Mouse (Mus musculus) left cerebral cortex, postnatal 10 days (tissue): Measurements from ENCODE around the gene Olfr798. TPM values are rescaled to one million over a fixed set of nuclear protein-coding genes. Genes with fewer than 3 reads are reported as not detected.

Experiments used
- DNase-seq, 2 experiments: peaks; one replicate each; pipeline ENCODE4 v3.0.0; 2021 to 2022; ENCODE audit warnings: low spot score in 2 of 2, mixed read lengths in 1 of 2; ENCODE audit errors: extremely low spot score in 1 of 2
- intact Hi-C: fragments of 180-260 bp; cut with DNase I; formaldehyde crosslinking; loops from one replicate; pipeline ENCODE4 v1.15.1; 2025
- microRNA-seq: library from miRNA; unstranded; fragments of <30 nt; microRNA quantifications from one replicate; pipeline ENCODE4 v1.2.0, GENCODE M21; 2022
- total RNA-seq, 2 experiments: library from RNA; stranded (reverse); gene quantifications; 2 replicates each; pipeline ENCODE4 v1.2.3; 2021

Gene Olfr798
- not detected for total RNA-seq

DNA sequence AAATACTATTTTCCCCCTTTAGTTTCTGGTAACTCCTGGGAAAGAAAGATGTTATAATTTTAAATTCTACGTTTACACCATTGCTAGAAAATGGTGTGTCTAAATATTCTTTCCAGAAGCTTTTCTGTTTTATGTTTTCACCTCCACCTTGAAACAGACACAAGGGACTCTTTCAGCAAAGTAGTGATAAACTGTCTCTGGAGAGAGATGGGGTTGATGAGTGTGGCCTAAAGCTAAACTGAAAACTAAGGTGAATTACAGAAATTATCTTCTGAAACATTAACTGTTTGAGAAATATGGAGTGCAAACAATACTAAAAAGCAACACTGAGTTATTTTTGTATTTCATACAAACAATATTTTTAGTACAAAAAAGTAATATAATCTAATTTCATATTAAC, at the start of gene Olfr798:
Gene Olfr798 (minus strand): TSS at position 101 of the 400 bp plus-strand sequence.
- no peak for DNase-seq
- intact Hi-C loops = no loop called here

DNA sequence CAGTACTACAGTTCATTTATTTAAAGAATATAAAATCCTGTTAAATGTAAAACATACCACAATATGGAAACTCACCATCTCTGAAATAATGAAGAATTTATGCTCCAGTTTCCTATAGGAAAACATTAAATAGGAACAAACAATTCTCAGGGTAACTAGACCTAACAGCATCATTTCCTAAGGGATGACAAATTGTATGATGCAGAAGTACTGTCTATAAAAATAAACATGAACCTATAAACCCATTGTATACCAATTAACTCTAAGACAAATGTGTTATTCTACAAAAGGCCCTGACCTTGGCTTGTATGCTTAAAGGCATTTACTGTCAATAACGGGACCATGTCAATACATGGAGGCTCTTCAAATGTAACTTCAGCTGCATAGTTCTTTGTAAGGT, 46.0 kb upstream of the Olfr798 start, which contains the start of gene Olfr801:
Gene Olfr801 (minus strand): TSS at position 101 of the 400 bp plus-strand sequence.
- intact Hi-C loops = no loop called here
- DNase-seq = no peak

DNA sequence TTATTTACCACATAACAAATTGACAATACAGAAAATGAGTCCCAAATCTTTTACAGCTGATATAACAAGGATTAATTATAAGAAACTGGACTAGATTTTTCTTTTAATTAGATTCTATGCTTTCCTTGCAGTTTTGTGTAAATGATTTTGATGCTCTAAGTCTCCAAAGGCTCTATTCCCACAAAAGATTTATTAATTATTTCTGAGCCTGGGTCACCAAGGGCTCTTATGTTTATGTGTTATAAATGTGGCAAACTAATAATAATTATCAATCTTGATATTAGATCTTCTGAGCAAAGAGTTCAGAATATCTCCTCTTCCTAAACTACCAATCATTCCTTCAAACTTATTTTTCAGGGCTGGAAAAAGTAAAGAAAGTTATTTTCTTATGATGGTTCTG, 29.7 kb upstream of the Olfr798 start, which contains the start of gene Olfr800:
Gene Olfr800 (plus strand): TSS at position 301 of the 400 bp plus-strand sequence.
- intact Hi-C loops = no loop called here
- no peak for DNase-seq

DNA sequence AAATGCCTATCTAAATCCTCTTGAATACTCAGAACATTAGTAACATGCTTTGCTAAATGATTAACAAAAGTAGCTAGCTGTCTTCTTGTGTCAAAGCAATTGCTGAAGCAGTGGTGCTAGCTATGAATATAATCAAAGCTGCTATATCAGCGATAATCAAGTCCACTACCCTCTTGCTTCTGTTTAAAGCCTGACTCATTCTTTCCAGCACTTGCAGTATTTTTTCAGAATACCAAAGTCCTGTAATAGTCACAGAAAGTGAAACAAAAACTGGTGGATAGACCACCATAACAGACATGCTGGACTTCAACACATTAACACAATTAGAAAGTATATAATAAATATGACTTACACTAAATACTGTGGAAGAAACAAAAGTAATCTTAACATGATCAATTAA, 24.0 kb upstream of the Olfr798 start:
- intact Hi-C loops = no loop called here
- no peak for DNase-seq

DNA sequence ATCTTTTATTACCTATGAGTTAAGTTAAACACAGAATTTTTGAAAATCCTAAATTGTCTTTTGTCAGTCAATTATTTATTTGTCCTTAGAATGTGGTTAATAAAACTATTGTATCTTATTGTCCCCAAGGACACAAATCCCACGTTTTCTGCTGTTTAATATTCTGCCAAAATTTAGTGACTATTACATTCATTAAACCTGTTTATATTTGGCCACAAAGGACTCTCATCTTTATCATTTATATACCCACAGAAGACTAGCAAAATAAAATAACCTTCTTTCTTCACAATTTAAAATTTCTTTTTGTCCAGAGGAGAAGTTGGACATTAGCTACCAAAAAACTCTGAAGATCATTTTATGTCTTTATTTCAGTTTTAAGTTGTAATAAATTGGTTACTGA, 9.4 kb upstream of the Olfr798 start, which contains the start of gene Olfr799:
Gene Olfr799 (plus strand): TSS at position 301 of the 400 bp plus-strand sequence.
- no peak for DNase-seq
- intact Hi-C loops = no loop called here

DNA sequence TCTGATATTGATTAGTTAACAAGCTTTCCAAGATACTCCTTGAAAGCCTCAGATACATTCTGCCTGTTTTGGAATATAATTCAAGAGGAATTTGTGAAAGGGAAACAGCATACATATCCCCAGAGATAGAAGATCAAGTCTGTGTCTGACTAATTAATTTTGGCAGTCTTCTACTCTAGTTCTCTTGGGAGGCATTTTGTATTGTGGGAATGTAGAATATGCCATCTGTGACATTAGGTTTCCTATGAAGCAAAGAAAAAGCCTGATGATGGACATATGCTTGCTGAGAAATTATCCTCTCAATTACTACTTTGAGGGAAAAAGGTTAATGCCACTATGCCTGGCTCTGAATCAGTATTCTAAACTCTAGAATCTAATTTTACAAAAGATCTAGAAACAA, 4.5 kb downstream of the Olfr798 start:
- intact Hi-C loops = no loop called here
- no peak for DNase-seq

DNA sequence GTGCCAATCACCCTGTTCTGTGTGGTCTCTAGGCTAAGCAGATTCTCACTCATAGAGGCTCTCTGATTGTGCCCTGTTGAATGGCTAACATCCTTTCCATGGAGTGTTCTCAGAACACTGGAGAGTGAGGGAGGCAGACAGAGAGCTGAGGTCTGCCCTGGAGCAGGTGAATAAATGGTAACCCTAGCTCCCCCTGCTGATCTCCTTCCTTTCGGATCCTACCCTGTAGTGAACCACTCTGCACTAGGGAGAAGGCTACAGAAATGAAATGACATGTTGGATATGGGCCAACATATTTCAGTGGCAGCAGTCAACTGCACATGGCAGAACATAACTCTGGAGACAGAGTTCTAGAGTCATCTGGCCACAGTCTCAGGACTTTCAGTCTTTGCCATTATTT, 6.0 kb downstream of the Olfr798 start:
- intact Hi-C loops = no loop called here
- no peak for DNase-seq

DNA sequence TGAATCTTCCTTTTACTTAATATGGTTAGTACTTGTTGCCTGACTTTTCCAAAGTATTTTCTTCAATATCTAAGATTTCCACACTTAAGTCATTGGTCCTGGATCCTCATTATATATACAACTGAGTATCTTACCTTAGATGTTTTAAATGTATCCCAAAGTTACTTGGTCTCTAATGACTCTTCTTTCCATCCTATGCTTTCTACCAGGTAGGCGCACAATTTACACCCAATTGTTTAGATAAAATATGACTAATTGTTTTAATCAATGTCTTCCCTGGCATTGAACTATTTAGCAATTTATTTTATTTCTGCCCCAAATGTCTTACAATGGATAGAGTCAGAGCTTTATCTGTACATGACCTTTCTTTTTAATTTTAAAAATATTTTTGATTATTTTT, 15.3 kb downstream of the Olfr798 start, which contains the start of gene Olfr796:
Gene Olfr796 (minus strand): TSS at position 101 of the 400 bp plus-strand sequence.
- DNase-seq = no peak
- intact Hi-C loops = no loop called here

DNA sequence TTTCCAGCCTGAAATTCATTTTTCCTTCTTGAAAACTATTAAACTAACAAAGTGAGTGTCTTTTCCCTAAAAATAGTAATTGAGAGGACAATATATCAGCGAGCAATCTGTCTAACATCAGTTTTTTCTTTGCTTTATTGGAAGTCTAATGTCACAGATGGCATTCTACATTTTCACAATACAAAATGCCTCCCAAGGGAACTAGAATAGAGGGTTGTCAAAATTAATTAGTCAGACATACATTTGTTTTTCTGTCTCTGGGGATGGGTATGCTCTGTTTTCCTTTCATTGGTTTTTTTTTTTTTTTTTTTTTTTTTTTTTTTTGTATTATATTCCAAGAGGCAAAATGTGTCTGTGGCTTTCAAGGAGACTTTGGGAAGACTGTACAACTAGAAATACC, 50.7 kb downstream of the Olfr798 start:
- intact Hi-C loops = no loop called here
- DNase-seq = no peak

Small RNA genes within 50 kb of the gene (microRNA-seq; reads per million reads assigned to microRNA genes)
- gene Gm23252 = not detected

Other genes with a start within 250 kb of the Olfr798 start
- under 1 TPM; 0.22 to 0.24 TPM for gene Olfr784, start 243.9 kb downstream of the Olfr798 start, total RNA-seq
- not detected for gene Olfr785, start 222.5 kb downstream of the Olfr798 start, total RNA-seq
- gene Olfr786, start 200.6 kb downstream of the Olfr798 start, total RNA-seq = not detected
- not detected for gene Olfr787, start 166.1 kb downstream of the Olfr798 start, total RNA-seq
- not detected for gene Olfr788, start 156.9 kb downstream of the Olfr798 start, total RNA-seq
- not detected for gene Olfr789, start 143.2 kb downstream of the Olfr798 start, total RNA-seq
- not detected for gene Olfr790, start 129.4 kb downstream of the Olfr798 start, total RNA-seq
- not detected for gene Olfr791, start 106.1 kb downstream of the Olfr798 start, total RNA-seq
- gene Olfr792, start 88.8 kb downstream of the Olfr798 start, total RNA-seq = not detected
- not detected for gene Olfr794, start 60.3 kb downstream of the Olfr798 start, total RNA-seq
- not detected for gene Olfr796, start 15.4 kb downstream of the Olfr798 start, total RNA-seq
- not detected for gene Olfr799, start 9.6 kb upstream of the Olfr798 start, total RNA-seq
- not detected for gene Olfr800, start 29.8 kb upstream of the Olfr798 start, total RNA-seq
- not detected for gene Olfr801, start 45.9 kb upstream of the Olfr798 start, total RNA-seq
- under 1 TPM in 1 of 2 experiments, not detected in 1; 0.13 TPM for gene Olfr802, start 60.2 kb upstream of the Olfr798 start, total RNA-seq
- not detected for gene Olfr803, start 66.4 kb upstream of the Olfr798 start, total RNA-seq
- not detected for gene Olfr804, start 75.3 kb upstream of the Olfr798 start, total RNA-seq
- not detected for gene Olfr805, start 101.4 kb upstream of the Olfr798 start, total RNA-seq
- not detected for gene Olfr806, start 114.0 kb upstream of the Olfr798 start, total RNA-seq
- not detected for gene Olfr807, start 129.9 kb upstream of the Olfr798 start, total RNA-seq
- gene Olfr808, start 137.5 kb upstream of the Olfr798 start, total RNA-seq = not detected
- gene Olfr809, start 146.7 kb upstream of the Olfr798 start, total RNA-seq = not detected
- gene Olfr810, start 167.0 kb upstream of the Olfr798 start, total RNA-seq = not detected
- not detected for gene Olfr811, start 176.5 kb upstream of the Olfr798 start, total RNA-seq
- gene Olfr812, start 218.2 kb upstream of the Olfr798 start, total RNA-seq = not detected
- not detected for gene Olfr813, start 227.4 kb upstream of the Olfr798 start, total RNA-seq